Mouse (Mus musculus) kidney, postnatal 0 days (tissue): ENCODE results near the gene Spire2. TPM values are rescaled to one million over a fixed set of nuclear protein-coding genes. Genes with fewer than 3 reads are reported as not detected.

Experiments used
- ATAC-seq: fragments of 200-750 bp; cut with Nextera tagmentation; replicated peaks from 2 replicates; pipeline ENCODE4 v1.8.0; 2017; ENCODE audit warnings: low read depth, moderate number of reproducible peaks, moderate TSS enrichment, moderate library complexity; ENCODE audit not compliant: low FRiP score
- DNase-seq: peaks from one replicate; pipeline ENCODE4 v3.0.0-alpha.2; 2016; ENCODE audit warnings: low spot score
- H3K27ac ChIP-seq: fragments of 300-500 bp; sonication (generic); 2 replicates; pipeline ENCODE4 v1.5.1; 2014; ENCODE audit warnings: mild to moderate bottlenecking
- H3K27me3 ChIP-seq: fragments of 300-500 bp; sonication (generic); 2 replicates; pipeline ENCODE4 v1.6.1; 2014; ENCODE audit warnings: low read length, mixed read lengths; ENCODE audit not compliant: insufficient read depth
- H3K36me3 ChIP-seq: fragments of 300-500 bp; sonication (generic); 2 replicates; pipeline ENCODE4 v1.6.1; 2014; ENCODE audit warnings: low read length, mixed read lengths; ENCODE audit not compliant: insufficient read depth
- H3K4me1 ChIP-seq: fragments of 300-500 bp; sonication (generic); replicated peaks from 2 replicates; pipeline ENCODE4 v1.6.1; 2014; ENCODE audit warnings: antibody characterized with exemption, low read length, mixed read lengths; ENCODE audit not compliant: insufficient read depth
- H3K4me2 ChIP-seq: fragments of 300-500 bp; sonication (generic); 2 replicates; pipeline ENCODE4 v1.6.1; 2014; ENCODE audit warnings: mild to moderate bottlenecking, low read length, moderate library complexity, mixed read lengths
- H3K4me3 ChIP-seq: fragments of 300-500 bp; sonication (generic); replicated peaks from 2 replicates; pipeline ENCODE4 v1.5.1; 2014; ENCODE audit warnings: low read depth, low read length
- H3K9ac ChIP-seq: fragments of 300-500 bp; sonication (generic); 2 replicates; pipeline ENCODE4 v1.6.1; 2014; ENCODE audit warnings: low read depth, low read length
- H3K9me3 ChIP-seq: fragments of 300-500 bp; sonication (generic); replicated peaks from 2 replicates; pipeline ENCODE4 v1.6.1; 2016; ENCODE audit warnings: low read length, inconsistent platforms, mixed read lengths
- CTCF ChIP-seq: IDR thresholded peaks from 2 replicates; pipeline ENCODE4 v1.5.1; 2016; ENCODE audit warnings: antibody characterized with exemption, low read depth, mild to moderate bottlenecking, moderate library complexity
- WGBS: fragments of 180-500 bp; shearing (Covaris S2); extraction: QIAGEN DNeasy Blood & Tissue Kit; methylation state at CpG from one replicate; pipeline ENCODE4 v1.1.7; 2014; 5-methylcytosine and 5-hydroxymethylcytosine counted together
- polyA plus RNA-seq: library from polyadenylated mRNA; unstranded; fragments of >200 nt; fragmentation: Nextera tagmentation; extraction: Ambion mirVana; gene quantifications from 2 replicates; pipeline ENCODE4 v1.2.1, GENCODE M21; 2015

Spire2 gene
- polyA plus RNA-seq, 1 experiment from 2014 or later = 5.8 TPM

DNA sequence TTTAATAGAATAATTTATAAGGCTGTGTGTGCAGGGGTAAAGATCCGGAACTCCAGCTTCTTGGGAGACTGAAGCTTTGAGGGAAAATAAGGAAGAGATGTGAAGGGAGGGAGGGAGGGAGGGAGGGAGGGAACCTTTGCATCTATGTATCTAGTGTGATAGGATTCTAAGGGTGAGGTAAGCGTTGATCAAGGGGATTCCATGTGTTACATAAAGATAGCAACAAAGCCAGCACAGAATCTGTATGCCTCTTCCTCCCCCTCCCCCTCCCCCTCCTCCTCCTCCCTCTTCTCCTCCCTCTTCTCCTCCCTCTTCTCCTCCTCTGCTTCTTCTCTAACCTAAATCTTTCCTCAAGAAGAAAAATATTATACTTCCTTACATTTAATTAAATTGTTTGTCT, 14.8 kb downstream of the Spire2 start:
- H3K27me3 ChIP-seq = no peaks in the 10 kb centered on the region
- ATAC-seq (no peak), DNase-seq (no peak)
- no peak overlapping the region for H3K9ac ChIP-seq
- 45% methylated on average over 2 of the region's 2 CpGs for WGBS
- no peaks in the 10 kb centered on the region for H3K36me3 ChIP-seq
- no peak overlapping the region for H3K4me3 ChIP-seq
- H3K4me2 ChIP-seq = no peak overlapping the region
- H3K4me1 ChIP-seq = peaks cover 28% of the 10 kb centered on the region
- H3K27ac ChIP-seq = peak overlapping the region; percentile 70
- no peaks in the 10 kb centered on the region for H3K9me3 ChIP-seq
- TF ChIP-seq CTCF = no peak

- TF ChIP-seq CTCF = no peak
- peak overlapping the region; percentile 70 for H3K27ac ChIP-seq
- H3K4me3 ChIP-seq = no peak overlapping the region
- ATAC-seq = peak; percentile 43; the same call in 1 of the 2 replicates
- H3K9me3 ChIP-seq = no peaks in the 10 kb centered on the region
- H3K4me2 ChIP-seq = no peak overlapping the region
- H3K36me3 ChIP-seq = no peaks in the 10 kb centered on the region
- WGBS = 18% methylated on average over 9 of the region's 9 CpGs
- peak; percentile 95 for DNase-seq
- no peak overlapping the region for H3K9ac ChIP-seq
- H3K27me3 ChIP-seq = no peaks in the 10 kb centered on the region
- peaks cover 23% of the 10 kb centered on the region for H3K4me1 ChIP-seq
Observed at GRCm38 (mm10) chr8:123348237-123348843, 15.8 kb downstream of the Spire2 start.

DNA sequence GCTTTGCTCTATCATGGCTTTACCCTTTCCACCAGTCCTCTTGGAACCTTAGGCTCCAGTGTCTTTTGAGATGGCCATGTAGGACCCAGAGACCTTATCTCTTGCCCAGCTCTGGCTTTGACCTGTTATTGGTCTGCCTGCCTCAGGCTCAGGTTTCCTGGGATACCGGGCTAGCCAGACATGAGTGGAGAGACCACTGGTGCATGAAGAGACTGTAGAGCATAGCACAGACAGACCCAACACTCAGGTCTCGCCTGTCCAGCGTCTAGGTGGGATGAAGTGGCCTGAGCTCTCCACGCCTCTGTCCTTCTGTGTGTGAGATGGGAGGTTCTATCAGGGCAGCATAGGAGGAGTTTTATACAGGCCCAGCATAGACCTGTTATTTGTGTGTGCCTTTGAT, 16.6 kb downstream of the Spire2 start:
- H3K9ac ChIP-seq = no peak overlapping the region
- H3K4me2 ChIP-seq = no peak overlapping the region
- ATAC-seq (peak; percentile 53), DNase-seq (no peak)
- peaks cover 20% of the 10 kb centered on the region for H3K4me1 ChIP-seq
- H3K27ac ChIP-seq = peak overlapping the region; percentile 70
- no peak overlapping the region for H3K4me3 ChIP-seq
- no peaks in the 10 kb centered on the region for H3K9me3 ChIP-seq
- no peak for TF ChIP-seq CTCF
- 52% methylated on average over 4 of the region's 4 CpGs for WGBS
- no peaks in the 10 kb centered on the region for H3K27me3 ChIP-seq
- H3K36me3 ChIP-seq = no peaks in the 10 kb centered on the region

DNA sequence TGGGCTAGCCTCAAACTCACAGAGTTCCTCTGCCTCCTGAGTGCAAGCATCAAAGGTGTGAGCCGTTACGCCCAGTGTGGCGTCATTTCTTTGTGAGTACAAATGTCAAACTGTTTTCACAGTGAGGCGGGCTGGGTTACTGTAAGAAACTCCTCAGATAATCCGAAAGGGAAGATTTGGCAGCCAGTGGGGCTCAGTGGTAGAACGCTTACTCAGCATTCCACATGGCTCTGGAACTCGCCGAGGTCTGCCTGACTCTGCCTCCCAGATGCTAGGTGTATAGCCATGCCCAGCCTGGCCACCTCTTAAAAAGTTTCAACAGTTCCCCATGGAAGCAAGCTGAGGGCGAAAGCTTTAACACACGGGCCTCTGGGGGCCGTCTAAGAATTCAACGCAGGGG, 19.6 kb downstream of the Spire2 start:
- Histone ChIP-seq H3K27ac (no peak overlapping the region), H3K4me1 (peaks cover 20% of the 10 kb centered on the region), H3K4me3 (no peak overlapping the region), H3K9me3 (no peaks in the 10 kb centered on the region), H3K36me3 (no peaks in the 10 kb centered on the region), H3K9ac (no peak overlapping the region), H3K27me3 (no peaks in the 10 kb centered on the region), H3K4me2 (no peak overlapping the region)
- WGBS = 78% methylated on average over 12 of the region's 12 CpGs
- DNase-seq (no peak), ATAC-seq (no peak)
- no peak for TF ChIP-seq CTCF

DNA sequence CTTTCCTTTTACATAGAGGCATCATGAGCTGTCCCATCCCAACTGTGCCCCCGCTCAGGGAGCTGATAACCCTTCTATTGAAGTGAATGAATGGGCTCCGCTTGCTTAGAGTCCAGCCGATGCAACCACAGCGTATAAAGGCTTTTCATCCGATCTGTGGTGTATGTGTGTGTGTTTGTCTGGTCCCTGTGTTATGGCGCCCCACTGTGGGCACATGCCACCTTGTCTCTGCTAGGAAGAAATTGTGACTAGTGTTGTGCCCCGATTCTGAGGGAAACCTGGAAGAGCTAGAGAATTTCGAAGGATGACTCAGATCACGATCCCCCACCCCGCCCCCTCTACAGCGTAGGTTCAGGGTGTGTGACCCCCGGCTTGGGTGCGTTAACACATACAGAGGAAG, 20.3 kb downstream of the Spire2 start:
- H3K4me2 ChIP-seq = no peak overlapping the region
- H3K9ac ChIP-seq = no peak overlapping the region
- no peak overlapping the region for H3K27ac ChIP-seq
- no peaks in the 10 kb centered on the region for H3K36me3 ChIP-seq
- DNase-seq (peak; percentile 88), ATAC-seq (peak; percentile 58)
- H3K4me1 ChIP-seq = peaks cover 13% of the 10 kb centered on the region
- no peaks in the 10 kb centered on the region for H3K9me3 ChIP-seq
- WGBS = 41% methylated on average over 13 of the region's 13 CpGs
- TF ChIP-seq CTCF = peak; percentile 88
- H3K27me3 ChIP-seq = no peaks in the 10 kb centered on the region
- no peak overlapping the region for H3K4me3 ChIP-seq

DNA sequence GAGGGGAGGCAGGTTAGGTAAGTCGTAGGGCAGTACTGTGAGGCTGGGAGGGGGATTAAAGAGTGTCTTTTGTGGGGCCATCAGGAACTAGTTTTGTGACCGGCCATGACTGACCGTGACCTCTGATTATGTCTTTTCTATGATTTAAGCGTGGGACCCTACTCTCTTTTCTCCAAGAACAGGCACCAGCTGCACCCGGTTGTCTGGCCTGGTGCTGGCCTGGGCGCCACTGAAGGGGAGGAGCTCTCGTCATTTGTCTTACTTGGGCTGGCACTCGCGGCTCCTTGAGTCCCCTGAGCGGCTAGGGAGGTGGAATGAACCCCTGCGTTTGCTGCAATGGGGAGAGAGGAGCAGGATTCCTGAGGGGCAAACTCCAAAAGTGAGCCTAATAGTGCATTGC, 20.7 kb downstream of the Spire2 start:
- no peak overlapping the region for H3K9ac ChIP-seq
- ATAC-seq (no peak), DNase-seq (no peak)
- H3K4me1 ChIP-seq = peaks cover 10% of the 10 kb centered on the region; the same call in 1 of the 2 replicates
- 48% methylated on average over 11 of the region's 11 CpGs for WGBS
- H3K27ac ChIP-seq = no peak overlapping the region
- H3K27me3 ChIP-seq = no peaks in the 10 kb centered on the region
- no peak for TF ChIP-seq CTCF
- H3K36me3 ChIP-seq = no peaks in the 10 kb centered on the region
- H3K4me3 ChIP-seq = no peak overlapping the region
- no peak overlapping the region for H3K4me2 ChIP-seq
- no peaks in the 10 kb centered on the region for H3K9me3 ChIP-seq
